Mouse (Mus musculus) megakaryocyte, embryonic 14.5 days (primary cell): Measurements from ENCODE around the gene D630045J12Rik.

Source experiments
- FLI1 ChIP-seq: IDR thresholded peaks from 2 replicates; pipeline ENCODE4 v1.6.1; 2012; ENCODE audit warnings: low read length, inconsistent platforms, mixed read lengths
- GATA1 ChIP-seq: IDR thresholded peaks from 3 replicates; pipeline ENCODE4 v1.6.1; 2012; ENCODE audit warnings: mixed read lengths, low read length, inconsistent platforms, borderline replicate concordance

DNA sequence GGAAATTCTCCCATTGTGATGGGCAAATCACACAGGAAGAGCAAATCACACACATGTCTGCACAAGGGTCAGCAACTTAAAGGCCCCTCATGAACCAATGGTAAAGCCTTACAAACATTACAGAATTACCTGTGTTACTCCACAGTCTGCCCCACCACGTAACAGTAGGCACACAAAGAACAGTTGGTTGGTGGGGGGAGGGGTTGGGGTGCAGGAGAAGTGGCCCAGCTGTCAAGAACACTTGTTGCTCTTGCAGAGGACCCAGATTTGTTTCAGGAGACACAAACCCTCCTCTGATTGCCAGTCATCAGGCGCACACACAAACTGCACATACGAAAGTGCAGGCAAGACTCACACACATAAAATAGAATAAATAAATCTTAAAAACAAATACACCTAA, 20.9 kb downstream of the D630045J12Rik start:
- TF ChIP-seq FLI1: no peak
- no peak for TF ChIP-seq GATA1
